Mouse (Mus musculus) urinary bladder, postnatal 36 days (tissue): ENCODE data around the gene Eif4g2.

Source experiments
- DNase-seq, 2 experiments: peaks; one replicate each; pipeline ENCODE4 v3.0.0; 2022; ENCODE audit warnings: low spot score in 2 of 2, mixed read lengths in 1 of 2

Gene Eif4g2

DNA sequence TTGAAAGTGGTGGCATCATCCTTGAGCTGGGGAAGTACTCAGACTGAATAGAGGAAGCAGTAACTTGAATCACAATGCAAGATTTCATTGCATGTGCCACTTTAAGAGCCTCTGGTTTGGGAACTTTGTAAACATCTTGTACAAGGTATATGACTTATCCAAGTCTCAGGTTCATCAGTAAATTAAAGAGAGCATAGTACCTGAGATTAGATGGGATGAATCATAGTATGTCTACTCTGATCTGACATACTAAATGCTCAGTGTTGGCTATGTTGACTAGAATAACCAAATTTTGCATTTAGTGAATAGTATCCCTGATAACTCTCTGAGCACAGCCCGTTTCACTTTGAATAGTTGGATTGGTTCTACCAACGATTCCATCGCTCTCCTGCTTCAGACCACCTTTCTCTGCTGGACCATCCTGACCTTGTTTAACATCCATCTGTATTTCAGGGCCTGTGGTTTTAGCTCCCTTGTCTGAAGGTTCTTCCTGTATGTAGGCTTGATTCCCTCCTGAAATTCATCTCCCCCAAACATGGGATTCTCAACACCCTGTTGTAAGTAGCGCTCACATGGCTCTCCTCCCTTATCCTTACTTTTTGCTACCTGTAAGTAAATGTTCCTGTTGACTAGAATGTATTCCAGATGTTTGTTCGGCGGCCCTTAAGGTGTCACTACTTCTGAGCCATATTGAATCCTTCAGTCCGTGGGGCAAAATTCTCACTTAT lies 13.2 kb downstream of the Eif4g2 start:
- DNase-seq: no peak

DNA sequence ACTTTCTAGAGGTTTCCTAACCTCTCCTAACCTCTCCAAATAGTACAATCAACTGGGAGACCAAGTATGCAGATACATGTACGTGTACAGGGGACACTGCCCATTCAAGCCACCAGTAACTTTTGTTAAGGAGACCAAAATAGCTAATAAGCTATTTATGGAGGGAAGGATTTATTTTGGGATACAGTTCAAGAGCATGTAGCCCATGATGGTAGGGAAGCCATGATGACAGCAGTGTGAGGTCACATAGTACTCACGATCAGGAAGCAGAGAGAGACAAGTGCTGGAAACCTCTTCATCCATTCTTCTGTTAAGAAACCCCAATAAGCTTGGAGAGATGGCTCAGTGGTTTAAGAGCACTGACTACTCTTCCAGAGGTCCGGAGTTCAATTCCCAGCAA lies 14.6 kb downstream of the Eif4g2 start:
- DNase-seq: no peak

DNA sequence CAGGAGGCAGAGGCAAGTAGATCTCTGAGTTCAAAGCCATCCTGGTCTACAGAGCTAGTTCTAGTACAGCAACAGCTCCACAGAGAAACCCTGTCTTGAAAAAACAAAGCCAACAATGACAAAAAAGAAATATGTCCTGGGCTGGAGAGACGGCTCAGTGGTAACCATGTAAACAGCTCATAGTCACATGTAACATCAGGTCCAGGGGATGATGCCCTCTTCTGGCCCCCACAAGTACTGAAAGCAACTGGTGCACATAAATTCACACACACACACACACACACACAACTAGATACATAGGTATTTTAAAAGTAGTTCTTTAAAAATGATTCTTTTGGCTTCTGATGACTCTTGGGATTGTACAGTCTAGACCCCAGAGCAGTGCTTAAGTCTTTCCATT lies 19.9 kb downstream of the Eif4g2 start:
- DNase-seq: no peak

DNA sequence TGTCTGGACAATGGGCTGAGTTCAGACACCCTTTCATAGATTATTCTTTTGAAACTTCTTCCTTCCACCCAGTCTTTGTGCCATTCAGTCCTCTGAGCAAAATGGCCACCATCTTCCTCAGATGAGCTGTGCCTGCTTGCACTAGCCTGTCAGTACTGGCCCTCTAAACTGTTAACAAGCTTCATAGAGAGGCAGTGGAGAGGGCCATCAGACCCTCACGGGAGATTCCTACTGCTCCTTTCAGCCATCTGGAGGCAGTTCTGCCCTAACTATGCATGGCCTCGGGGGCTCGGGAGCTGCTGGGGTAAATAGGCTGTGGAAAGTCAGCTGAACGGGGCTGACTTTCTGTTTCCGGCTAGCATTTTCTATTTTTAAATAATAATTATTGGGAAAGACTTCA lies 23.3 kb downstream of the Eif4g2 start:
- DNase-seq: no peak

DNA sequence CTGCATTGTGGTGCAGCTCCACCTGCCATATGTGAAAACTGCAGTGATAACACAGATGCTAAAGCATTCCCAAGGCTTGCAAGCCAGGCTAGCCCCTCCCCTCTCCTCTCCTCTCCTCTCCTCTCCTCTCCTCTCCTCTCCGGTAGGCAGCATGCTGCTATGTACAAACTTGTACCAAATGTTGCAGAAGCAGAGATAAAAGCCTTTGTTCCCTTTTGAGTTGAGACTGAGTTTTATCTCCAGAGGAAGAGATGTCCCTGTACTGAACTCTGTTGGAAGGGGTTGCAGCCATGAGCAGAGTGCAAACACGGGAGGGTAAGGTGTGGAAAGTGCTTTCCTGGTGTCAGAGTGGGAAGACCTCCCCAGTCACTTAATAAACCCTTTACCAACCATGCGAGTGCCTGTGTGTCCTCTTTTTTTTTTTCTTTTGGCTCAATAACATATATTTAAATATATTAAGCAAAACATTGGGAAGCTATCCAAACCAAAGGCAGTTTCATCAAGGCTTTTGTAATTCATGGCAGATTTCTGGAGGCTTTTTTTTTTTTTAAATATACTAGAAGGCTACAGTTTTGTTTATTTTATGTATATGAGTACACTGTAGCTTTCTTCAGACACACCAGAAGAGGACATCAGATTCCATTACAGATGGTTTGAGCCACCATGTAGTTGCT lies 26.7 kb downstream of the Eif4g2 start:
- no peak for DNase-seq

DNA sequence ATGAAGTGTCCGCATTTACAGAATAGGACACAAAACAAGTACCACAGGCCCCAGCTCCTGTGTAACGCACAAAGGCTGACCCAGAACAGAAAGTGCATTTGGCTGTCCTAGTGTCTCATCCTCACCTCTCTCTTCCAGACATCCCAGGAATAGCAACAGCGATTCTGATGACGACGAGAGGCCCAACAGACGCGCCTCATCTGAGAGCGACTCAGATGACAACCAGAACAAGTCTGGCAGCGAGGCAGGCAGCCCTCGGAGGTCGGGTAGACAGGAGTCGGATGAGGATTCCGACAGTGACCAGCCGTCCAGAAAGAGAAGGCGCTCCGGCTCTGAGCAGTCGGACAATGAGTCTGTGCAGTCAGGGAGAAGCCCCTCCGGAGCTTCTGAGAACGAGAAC lies 27.6 kb downstream of the Eif4g2 start:
- DNase-seq: no peak

DNA sequence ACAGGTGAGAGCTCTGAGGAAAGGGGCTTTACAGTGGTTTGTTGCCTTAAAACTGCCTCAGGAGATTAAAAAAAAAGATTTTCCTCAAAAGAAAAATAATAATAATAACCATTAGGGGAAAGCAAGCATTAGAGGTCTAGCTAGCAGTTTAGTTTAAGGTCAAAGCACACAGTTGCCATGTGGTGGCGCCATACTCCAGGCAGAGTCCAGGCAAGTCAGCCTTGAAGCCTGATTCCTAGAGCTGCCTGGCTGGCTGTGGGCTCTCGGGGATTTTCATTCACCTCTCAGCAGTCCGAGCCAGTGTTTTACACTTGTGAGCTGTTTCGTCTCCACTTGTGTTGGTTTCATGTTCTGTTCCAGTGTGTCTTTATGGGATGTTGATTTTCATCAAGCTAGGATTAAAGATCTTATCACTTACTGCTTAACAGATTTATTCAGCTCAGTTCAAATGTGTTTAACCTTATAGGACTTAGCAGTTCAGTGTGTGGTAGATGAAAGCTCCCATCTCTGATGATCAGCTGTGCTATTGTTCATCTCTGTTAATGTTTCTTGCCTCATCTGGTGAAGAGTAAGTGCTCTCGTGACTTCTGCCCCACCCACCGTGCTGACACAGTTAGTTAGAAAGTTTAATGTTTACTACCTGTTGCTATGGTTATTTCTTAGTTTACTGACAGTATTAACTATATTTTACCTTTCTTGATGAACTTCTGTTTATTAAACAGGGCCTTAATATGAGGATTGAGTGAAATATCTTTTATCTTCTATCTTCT lies 33.0 kb downstream of the Eif4g2 start:
- peak; percentile 46 to 64 for DNase-seq

DNA sequence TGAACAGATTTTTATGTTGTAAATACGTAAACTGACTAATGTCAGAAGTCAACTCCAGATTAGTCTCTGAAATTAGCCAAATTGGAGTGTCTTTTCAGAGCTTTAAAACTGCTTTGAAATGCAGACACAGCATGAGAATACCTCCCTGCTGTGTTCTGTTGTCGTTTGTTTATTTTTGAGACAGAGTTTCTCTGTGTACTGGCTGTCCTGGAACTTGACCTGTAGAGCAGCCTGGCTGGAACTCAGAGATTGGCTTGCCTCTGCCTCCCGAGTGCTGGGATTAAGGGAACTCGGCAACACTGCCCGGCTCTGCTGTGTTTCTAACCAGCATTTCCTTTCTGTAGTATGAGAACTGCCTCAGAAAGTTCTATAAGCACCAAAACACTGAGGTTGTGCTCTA lies 33.9 kb downstream of the Eif4g2 start:
- DNase-seq: no peak

DNA sequence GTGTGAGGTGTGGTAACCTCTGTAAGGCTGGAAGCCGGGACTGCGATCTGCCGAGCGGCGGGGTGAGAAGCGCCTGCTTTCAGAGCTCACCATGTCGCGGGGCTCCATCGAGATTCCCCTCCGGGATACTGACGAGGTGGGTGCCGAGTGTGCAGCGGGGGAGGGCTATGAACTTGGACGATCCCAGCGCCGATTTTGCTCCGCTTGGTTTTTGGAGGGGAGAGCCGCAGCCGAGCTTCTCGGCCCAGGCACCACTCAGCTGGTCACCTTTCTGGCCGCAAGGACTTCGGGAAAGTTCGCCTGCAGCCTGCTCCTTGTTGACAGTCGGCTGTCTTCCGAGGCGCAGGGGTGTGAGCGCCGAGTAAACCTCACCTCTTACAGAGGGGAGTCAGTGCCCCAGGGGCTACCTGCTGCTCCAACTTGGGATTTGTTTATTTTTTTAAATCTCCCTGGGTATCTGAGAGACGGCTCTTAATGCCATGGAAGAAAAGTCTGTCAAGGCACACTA lies 53.7 kb downstream of the Eif4g2 start:
- DNase-seq: no peak

DNA sequence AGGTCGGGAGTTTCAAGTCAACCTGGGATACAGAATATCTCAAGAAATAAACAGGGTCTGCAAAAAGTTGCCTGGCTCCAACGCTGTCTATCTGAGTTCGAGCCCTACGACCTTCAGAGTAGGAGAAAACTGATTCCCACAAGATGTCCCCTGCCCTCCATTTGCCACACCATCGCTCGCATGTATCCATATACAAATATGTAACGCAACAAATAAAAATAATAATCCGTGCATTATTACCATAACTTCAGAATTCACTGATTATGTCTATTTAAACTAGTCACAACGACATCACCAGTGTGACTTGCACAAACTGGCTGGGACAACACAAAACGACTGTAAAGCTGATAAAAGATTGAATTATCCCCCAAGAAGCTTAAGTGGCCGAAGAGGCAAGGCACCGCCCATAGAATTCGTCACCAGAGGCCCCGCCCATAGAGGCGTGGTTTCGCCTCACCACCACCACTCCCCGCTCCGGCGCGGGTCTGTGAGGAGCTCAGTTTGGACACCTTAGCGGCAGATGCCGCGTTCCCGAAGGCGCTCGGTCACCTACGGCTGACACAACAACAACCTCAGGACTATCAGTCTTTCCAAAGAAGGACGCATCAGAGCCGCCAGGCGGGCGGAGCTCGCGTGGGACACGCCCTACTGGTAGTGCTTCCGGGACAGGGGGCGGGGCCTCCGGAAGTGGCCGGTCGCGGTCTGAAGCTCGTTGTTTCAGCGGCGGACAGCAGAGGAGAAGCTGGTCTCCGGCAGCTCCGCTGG lies 54.4 kb downstream of the Eif4g2 start, which contains the start of gene Ctr9:
Gene Ctr9, plus strand, starts transcription at position 671 of the 765 bp plus-strand sequence.
- peak; percentile 93 to 95 for DNase-seq

DNA sequence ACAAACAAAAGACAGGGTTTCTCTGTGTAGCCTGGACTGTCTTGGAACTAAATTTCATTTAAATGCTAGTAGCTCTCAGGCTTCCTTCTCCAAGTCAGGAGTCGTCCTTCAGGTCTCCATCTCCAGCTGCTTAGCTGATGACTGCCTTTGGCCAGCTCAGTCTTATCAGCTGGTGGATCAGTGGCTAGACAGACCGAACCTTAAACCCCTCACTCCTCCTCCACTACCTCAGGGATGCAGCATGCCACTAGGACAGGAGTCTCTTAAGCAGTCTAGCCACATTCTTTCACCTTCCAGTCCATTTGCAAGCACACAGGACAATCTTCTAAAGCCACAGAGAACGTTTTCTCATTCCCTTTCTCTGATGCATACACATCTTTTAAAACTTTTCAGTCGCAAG lies 57.9 kb downstream of the Eif4g2 start:
- DNase-seq: no peak

DNA sequence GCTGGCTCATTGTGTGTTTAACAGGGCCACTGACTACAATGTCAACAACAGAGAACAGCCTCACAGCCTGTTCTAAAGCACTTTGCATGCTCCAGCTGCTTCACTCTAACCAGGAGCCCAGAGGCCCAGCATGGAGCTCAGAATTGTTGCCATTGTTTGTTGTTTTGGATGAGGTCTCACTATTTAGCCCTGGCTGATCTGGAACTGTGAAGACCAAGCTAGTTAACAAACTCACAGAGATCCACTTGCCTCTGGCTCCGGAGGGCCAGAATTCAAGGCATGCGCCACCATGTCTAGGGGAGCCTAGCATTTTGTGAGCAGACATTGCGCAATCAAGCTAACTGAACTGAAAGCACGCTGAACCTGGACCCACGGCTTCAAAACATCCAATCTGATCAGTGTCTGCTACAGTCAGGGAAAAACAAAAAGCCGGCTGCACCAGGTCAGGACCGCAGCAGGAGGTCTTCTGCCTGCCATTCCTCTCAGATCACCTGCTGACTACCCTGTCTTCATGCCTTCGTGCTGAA lies 58.7 kb downstream of the Eif4g2 start:
- peak; percentile 48 to 52 for DNase-seq

DNA sequence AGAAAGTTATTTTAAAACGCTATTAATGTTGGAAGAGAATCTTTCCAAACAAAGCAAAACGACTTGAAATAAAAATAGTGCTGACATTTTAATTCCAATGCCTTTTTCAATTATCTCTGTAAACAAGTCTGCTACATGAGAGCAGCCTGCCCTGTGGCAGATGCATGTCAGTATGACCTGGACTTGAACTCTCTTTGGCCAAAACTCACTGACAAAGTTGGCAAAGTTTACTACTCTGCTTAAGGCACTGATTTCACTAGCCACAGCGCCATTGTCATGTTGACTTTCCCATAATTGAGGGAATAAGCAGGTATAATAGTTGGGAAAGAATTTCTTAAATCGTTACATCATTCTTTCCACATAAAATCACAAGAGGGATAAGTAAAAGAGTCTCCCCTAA lies 62.0 kb downstream of the Eif4g2 start:
- DNase-seq: no peak
